Mouse (Mus musculus) liver, embryonic 14.5 days (tissue): ENCODE results near the gene Smok3b.

Source experiments
- CTCF ChIP-seq: IDR thresholded peaks from 2 replicates; pipeline ENCODE4 v1.5.1; 2016; ENCODE audit warnings: antibody characterized with exemption, low read depth, control low read depth
- EP300 ChIP-seq: IDR thresholded peaks from 2 replicates; pipeline ENCODE4 v1.6.1; 2016; ENCODE audit warnings: antibody characterized with exemption, low read depth

DNA sequence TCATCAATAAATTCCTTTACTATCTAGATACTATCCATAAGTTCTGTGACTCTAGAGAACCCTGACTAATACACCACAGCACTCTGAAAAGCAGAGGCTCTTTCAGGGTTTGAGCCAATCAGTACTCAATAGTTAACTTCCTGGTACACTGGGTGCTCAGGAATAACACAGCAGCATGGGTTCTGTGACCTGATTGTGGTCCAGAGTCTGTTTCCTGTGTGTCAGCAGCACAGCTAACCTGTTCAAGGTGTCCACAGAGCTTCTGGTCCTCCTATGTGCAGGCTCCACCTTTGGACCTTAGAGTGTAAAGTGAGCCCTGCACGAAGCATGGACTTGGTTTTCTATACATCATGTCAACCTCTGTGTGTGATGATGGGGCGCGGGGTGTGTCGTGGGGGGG is 52.6 kb downstream of the Smok3b start:
- TF ChIP-seq EP300: no peak
- no peak for TF ChIP-seq CTCF
